Mouse (Mus musculus) adrenal gland, postnatal 36 days (tissue): ENCODE data around the gene Ptma. TPM values are rescaled to one million over a fixed set of nuclear protein-coding genes. Genes with fewer than 3 reads are reported as not detected.
"Not testable (repeated sequence)": the region's sequence is repeated elsewhere in the genome, so short reads cannot be mapped to it uniquely, and the experiment has no call there.

Experiments used
- DNase-seq, 2 experiments: peaks; one replicate each; pipeline ENCODE4 v3.0.0; 2021; ENCODE audit warnings: mixed read lengths in 1 of 2
- long read RNA-seq, 2 experiments: library from polyadenylated mRNA; stranded (forward); transcript quantifications; one replicate each; pipeline ENCODE4 v2.0.0; 2021; ENCODE audit warnings: borderline sequencing depth in 2 of 2
- total RNA-seq, 2 experiments: library from RNA; stranded (reverse); gene quantifications; 2 replicates each; pipeline ENCODE4 v1.2.3; 2021

The Ptma gene
- 100 to 1,000 TPM; 546 to 552 TPM for total RNA-seq
- long read RNA-seq, experiment 1, transcript Ptma-201 (5 exons, 1,216 nt), result major isoform, 465 of 501 reads
- long read RNA-seq, experiment 1, partial matches to known transcripts, result 12 of 501 reads
- long read RNA-seq, experiment 1, other reads (novel, unspliced or antisense), result 24 of 501 reads
- long read RNA-seq, experiment 2, transcript Ptma-201 (5 exons, 1,216 nt), result major isoform, 135 of 151 reads
- long read RNA-seq, experiment 2, partial matches to known transcripts, result 5 of 151 reads
- long read RNA-seq, experiment 2, other reads (novel, unspliced or antisense), result 11 of 151 reads

DNA sequence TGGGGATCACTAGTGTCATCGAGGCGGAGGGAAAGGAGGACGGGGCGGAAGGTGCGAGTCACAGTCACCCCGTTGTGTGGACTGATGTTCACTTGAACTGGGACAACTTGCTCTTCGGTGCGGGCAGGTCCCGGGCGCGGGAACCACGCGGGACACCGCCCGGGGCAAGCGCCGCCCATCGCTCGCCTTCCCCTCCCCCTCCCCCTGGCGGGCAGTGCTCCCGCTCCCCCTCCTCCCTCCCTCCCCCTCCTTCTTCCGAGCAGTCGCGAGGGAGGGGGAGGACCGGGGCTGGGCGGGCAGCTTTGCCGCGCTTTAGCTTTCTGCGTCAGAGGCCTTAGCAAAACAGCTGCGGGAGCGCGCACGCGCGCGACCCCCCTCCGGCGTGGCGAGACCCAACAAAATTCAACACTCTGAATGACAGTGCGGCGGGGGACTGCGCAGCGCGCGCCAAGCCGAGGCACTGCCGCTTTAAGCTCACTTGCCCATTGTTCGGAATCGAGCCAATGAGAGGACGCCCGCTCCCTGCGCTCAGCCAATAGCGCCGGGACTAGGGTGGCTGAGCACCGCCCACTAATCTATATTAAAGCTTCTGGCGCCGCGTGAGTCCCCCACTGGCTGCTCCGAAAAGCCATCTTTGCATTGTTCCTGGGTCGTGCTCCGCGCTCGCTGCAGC is at the start of gene Ptma:
Gene Ptma, plus strand, starts transcription at position 611 of the 673 bp plus-strand sequence.
- DNase-seq, result peak; percentile 96 to 98

DNA sequence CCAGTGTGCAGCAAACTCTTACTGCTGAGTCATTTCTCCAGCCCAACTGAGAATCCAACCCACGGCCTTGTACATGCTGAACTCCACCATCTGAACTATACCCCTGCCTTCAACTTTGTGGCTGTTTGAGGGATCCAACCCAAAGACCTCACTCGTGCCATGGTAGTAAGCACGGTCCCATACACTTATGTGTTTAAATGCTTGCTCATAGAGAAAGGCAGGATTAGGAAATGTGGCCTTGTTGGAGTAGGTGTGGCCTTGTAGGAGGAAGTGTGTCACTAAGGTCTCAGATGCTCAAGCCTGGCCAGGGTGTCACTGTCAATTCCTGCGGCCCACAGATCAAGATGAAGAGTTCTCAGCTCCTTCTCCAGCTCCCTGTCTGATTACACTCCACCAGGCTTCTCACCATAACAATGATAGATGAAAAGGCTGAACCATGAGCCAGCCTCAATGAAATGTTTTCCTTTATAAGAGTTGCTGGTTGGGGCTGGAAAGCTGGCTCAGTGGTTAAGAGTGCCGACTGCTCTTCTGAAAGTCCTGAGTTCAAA is 48.7 kb upstream of the Ptma start:
- no peak for DNase-seq

DNA sequence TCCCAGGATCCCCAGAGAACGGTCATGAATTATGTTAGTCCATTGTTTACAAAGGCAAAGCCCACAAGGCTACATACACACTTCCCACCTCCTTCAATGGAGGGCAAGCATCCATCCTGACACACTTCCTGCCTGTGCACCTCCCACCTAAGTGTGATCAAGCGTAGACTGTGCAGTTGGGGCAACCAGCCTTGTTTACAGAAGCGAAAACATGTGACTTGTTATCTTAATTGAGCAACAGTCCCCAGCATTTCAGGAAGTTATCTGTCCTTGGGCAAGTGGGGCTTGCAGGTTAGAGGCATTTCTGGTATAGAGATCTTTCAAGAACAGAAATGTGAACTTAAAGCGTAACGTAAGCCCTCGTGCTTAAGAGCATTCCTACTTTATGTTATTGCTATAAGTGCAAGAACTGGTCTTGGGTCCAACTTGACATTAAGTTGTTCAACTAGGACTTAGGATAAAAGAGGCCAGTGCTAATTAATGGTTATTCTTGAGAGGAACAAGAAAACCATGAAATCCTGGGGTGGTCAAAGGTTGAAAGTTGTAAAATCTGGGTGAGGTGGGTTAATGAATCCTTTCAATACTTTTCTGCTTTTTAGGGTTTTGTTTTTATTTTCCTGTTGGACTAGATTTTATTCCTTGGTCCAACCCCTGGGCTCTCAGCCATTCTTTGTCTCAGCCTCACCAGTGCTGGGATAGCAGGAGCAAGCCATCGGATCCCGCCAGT is 47.3 kb upstream of the Ptma start:
- DNase-seq, result no peak

DNA sequence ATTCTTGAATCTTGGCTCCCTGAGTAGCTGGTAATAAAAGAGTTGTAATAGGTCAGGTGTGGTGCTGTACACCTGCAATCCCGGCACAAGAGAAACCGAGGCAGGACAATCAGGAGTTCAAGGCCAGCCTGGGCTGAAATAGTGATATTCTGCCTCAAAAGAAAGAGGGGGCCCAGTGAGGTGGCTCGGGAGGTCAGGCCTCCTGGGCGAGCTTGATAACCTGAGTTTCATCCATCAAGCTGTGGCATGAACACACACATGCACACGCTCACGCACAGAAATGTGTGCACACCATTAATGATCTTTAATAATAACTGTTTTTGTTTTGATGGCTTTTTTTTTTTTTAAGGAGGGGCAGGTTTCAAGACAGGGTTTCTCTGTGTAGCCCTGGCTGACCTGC is 46.2 kb upstream of the Ptma start:
- DNase-seq, result no peak

DNA sequence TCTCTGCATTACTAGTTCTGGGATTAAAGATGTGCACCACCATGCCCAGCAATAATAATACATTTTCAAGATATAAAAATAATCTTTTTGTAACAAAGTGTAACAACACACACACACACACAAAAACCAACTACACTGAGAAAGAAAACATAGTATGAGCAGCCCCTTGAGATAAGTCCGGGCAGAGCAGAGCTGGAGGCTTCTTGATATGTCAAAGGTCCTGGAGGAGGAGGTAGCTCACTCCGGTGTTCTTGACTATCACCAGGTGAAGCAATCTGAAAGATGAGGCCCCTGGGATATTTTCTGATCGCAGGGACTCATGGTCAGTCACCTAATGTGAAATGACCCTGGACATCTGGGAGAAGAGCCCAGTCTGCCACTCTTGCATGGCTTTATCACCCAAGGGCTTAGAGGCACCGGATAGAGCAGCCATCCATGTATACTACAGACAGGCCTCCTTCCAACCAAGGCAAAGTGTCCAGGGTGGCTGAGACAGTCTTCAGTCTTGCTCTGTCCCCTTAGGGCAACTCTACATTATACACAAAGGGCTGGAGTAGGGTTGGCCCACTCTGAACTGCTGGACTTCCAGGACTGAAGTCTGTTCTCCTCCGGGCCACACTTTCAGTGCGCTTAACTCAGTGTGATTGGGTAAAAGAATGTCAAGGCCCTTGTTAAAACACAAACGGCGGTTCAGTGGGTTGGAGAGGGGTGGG is 45.6 kb upstream of the Ptma start:
- no peak for DNase-seq

DNA sequence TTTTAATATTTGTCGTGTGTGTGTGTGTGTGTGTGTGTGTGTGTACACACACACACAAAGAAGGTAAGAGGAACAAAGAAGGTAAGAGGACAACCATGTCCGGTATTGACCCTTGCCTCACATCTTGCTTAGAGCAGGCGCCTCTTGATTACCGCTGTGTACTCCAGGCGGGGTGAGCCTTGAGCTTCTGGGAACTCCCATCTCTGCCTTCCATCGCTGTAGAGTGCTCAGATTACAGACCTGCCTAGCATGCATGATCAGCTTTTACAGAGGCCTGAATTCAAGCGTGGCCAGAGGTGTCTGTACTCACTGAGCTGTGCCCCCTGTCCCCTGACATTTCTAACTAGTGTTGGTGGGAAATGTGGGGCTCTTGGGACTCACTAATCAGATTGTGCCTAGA is 45.1 kb upstream of the Ptma start:
- no peak for DNase-seq

DNA sequence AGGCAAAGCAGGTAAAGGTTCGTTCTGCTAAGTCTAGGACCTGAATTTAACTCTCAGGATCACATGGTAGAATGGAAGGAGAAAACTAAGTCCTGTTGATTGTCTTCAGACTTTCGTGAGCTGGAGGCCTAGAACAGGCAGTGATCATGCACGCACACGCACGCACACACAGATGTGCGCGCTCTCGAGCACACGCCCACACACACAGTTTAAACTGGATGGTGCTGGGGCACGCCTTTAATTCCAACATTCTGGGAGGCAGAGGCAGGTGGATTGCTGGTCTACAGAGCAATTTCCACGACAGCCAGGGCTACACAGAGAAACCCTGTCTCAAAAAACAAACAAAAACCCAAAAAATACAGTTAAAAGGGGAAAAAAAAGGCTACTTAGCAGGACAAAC is 44.2 kb upstream of the Ptma start:
- DNase-seq, result no peak

DNA sequence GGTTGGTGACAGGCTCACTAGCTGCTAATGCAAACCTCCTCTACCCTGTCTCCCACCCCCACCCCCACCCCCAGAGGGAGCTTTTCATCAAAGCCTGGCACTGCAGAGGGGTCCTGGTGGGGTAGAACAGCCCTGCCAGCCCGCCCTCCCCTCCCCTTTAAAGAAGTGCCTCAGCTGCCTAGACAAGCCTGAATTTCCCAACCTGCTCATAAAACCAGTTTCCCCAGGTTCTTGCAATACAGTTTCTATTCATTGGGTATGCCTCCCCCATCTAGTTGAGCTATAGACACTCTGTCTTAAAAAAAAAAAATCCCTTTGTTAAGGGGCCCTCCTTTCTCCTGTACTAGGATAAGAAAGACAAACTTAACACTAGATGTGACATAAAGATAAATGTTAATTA is 43.8 kb upstream of the Ptma start:
- no peak for DNase-seq

DNA sequence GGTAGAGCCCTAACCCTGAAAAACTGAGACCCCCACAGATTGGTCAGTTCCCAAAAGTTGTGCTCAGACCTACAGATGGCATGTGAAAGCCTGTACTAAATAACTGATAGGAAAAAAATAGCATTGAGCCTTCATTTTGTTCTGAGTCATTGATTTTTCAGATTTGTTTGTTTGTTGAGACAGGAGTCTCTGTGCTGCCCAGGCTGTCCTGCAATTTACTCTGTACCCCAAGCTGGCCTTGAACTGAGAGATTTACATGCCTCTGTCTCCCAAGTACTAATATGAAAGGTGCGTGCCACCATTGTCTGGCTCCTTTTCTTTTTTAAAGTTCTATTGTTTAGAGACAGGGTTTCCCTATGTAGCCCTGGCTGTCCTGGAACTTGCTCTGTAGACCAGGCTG is 41.2 kb upstream of the Ptma start:
- no peak for DNase-seq

DNA sequence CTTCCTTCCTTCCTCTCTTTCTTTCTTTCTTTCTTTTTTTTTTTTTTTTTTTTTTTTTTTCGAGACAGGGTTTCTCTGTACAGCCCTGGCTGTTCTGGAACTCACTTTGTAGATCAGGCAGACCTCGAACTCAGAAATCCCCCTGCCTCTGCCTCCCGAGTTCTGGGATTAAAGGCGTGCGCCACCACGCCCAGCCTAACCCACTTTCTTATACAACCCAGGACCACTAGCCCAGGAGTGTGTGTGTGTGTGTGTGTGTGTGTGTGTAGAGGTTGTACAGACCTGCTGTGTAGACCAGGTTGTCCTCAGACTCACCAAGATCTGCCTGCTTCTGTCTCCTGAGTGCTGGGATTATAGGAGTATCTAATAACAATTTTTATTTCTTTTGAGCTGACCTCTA is 40.7 kb upstream of the Ptma start:
- DNase-seq, result not testable (repeated sequence)

DNA sequence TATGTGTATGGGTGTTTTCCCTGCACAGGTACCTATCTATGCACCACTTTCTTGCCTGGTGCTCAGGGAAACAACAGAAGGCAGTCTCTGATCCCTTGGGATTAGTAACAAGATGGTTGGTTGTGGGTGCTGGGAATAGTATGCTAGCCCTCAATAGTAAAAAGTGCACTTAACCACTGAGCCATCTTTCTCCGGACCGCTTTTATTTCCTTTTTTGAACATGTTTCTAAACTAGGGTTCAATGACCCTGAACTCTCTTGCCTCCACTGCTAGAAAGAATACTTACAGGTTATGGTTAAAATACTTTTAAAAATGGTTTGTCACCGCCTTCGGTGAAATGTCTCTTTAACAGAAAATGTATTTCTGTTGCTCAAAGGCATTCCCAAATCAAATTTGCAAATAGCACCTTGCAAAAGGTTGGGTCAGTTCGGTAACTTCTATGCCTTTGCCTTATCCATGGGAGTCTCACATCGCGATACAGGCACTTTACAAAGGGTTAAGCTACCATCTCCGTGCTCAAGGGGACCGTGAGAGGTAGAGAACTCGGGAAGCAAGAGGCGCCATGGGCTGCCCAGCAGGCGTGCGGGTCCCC is 39.7 kb upstream of the Ptma start:
- DNase-seq, result no peak

DNA sequence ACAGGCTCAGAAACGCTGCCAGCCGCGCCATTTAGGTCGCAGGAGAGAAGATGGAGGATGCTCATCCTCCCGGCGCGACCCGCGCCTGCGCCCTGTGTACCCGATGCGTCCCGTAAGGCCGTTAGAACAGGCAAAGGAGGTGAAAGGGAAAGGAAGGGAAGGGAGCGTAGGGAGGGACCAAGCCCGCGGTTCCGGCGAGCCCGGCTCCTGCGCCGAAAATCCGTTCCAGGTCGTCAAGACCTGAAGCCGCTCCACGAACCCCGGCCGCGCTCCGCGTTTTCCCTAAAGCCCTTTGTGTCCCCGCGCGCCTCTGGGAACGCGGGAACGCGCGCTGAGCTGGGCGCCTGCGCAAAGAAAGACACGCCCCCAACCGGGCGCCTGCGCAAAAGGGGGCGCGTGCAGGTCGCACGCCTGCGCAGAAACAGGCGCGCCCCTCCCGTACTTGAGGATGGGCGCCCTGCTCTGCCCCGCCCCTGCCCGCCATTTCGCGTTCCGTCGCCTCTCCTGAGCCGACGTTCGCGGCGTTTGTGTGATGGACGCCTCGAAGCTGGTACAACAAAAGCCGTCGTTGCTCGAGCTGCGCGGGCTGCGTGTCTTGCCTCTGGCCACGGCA is 39.1 kb upstream of the Ptma start:
- DNase-seq, result peak; percentile 98 to 99

DNA sequence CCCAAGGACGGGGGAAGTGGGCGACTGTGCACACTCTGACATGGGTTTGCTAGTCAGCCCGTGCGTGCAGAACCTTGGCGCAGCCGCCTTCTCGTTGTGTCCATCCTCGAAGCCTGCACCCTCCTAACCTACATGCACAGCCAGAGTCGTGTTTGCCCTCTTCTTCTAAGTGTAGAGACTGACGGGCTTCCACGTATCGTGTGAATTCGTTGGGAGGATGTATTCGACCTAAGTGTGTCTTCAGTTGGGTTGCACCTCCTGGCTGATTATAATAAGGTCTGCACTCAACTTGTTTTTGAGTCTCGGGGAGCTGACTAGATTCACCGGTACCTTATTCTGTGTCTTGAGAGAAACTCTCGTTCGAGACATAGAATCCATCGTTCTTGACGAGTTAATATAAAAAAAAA is 38.6 kb upstream of the Ptma start:
- no peak for DNase-seq

DNA sequence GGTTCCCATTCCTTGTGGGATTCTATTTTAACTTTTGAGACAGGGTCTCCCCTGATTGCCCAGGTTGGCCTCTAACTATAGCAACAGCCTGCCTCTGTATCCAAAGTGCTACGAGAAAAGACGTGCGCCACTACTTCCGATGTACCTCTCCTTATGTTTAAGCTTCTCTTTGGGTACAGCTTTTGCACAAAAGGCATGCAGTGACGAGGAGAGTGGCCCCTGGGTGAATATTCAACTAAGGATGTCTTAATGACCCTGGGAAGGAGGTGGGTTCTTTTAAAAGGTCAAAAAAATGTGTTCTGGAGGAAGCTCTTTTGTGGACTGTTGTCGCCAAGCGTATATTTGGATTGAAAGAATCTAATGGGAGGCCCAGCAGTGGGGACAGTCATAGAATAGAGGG is 38.2 kb upstream of the Ptma start:
- DNase-seq, result no peak

DNA sequence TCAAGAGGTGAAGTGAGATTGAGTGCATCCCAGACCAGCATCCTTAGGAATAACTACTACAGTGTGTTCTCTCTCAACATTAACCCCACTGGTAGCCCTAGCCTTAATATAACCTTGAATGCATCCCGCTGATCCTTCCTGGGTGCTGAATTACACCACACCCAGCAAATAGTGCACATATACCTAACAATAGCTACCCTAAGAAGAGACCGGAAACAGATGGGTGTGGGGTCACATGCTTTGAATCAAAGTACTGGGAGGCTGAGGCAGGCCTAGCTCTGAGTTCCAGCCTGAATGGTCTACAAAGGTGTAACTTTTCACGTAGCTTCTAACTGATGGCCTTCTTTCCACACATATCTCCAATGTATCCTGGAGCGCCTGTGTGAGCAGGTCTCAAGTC is 37.8 kb upstream of the Ptma start:
- no peak for DNase-seq

DNA sequence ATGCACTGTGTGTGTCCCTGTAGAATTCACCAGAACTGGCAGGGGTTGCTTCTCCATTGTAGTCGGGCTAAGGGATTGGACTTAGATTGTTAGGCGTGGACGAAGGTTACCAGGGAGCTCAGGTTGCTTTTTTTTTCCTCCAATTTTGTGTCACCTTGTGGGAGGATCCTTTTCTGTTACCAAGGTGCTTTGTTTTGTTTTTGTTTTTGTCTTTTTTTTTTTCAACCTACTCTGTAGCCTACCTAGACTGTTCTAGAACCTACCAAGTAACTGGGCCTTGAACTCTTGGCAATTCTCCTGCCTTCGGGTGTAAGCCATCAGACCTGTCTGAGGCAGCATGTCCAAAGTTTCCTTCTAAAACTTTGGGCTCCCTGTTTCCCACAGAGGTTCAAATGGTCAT is 36.6 kb upstream of the Ptma start:
- DNase-seq, result no peak

DNA sequence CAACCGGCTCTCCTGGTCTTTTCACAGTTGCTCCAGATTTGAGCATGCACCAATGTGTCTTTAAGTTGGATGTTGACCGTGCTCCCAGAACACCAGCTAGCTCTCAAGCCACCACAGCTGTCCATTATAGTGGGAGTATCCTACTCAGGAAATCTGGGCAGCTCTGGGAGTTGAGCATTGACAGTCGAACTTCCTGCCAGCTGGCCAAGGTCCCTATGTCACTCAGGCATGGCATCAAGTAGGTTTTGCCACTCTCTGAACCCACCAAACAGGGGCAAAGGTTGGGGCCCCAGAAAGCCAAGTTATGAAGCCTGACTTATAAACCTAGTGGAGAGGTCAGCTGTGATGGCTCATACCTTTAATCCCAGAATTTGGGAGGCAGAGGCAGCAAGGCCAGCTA is 35.8 kb upstream of the Ptma start:
- DNase-seq, result no peak

DNA sequence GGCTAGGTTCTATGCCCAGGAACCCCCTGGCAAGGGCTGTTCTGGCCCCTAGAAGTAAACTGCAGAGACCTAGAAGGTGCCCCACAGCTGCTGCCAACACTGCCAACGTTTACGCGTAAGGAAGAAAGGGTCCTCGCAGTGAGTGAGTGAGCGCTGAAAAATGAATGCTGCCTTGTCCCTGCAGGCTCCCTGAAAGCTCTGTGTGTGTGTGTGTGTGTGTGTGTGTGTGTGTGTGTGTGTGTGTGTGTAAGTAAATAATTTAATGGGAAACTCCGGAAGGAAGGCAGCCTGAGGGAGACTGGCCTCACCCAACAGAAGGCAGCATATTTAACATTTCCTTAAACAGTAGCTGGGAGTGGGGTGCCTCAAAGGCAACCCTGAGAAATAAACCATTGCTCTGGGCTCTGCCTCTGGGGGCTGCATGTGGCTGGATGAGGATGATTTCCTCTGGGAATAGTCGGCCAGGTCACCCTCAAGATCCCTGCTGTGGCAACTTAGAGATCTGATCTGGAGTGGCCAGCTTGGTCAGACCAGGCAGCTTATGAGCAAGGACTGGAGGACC is 34.9 kb upstream of the Ptma start:
- no peak for DNase-seq

DNA sequence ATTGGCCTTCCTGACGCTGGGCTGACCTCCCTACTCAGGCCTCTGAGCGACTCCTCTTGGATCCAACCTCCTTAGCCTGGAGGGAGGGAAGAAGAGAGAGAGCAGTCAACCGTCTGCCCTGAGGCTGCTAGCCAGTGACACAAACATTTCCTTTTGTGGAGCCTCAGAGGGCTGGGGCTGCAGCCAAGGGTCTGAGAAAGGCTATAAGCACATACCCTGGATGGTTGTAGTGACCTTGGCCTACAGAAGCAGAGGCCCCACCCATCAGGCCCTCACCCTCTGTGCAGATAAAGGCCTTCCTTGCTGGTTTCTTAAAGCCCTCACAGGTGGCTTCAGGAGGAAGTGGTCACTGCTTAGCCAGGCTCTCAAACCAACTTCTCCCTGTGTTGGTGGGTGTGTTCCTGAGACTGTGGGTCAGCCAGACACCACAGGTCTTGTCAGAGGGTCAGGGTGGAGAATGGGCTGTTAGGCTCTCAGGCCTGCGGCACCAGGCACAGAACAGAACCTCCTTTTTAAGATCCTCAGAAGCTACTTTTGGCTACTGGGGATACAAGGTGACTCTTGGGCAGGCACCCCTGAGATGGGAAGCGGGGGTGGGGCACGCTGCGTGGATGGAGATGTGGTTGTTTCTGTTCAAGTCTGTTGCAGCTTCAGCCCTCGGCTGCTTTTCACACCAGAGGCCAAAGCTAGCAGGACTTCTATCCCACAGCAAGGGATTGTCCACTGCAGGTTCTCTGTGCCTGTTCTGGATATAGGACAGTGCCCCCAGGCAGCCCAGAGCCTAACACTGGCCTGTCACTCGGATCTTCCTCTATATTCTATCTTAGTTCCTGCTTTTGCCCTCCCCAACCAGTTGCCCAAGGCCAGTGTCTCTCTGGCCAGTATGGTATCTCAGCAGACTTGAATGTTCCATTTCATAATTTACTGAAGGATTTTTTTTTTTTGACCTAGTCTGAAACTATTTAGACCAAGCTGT is 34.1 kb upstream of the Ptma start:
- no peak for DNase-seq

DNA sequence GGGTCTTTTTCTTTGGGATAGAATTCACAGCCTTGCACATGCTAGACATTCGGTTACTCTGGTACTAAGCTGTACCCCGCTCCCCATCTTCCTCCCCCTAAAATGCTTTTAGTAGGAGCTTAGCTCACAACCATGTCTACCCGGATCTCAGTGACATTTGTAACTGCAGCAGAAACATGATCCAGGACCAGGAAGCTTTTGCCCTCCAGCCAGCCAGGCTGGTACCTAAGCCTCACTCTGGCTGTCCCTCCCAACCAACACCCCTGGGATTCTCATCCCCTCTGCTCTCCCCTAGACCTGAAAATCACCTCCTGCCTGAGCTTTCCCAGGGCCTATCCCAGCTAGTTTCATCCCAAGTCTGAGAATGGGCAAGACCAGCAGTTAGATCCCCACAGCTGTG is 32.7 kb upstream of the Ptma start:
- no peak for DNase-seq
